Mouse (Mus musculus): ENCODE results near the gene Ptn. TPM values are rescaled to one million over a fixed set of nuclear protein-coding genes. Genes with fewer than 3 reads are reported as not detected.

Gene Ptn
- polyA plus RNA-seq, 1 experiment from 2014 or later, result 540 TPM

DNA sequence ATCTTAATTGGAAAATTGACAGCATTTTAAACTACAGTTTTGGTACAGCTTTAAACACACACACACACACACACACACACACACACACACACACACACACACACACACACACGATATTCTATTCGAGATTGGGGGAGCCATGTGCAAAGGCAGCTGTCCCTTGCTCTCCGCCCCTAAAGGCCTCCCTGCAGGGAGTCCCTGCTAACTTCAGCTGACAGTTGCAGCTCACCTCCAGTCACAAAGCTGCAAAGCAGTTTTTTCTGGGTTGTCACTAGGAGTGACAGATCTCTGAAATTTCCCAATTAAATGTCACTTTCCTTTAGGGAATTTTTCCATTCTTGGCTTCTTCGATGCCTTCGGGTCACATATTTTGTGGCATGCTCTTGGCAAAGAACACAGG is 428 bp upstream of the Ptn start:
- WGBS, result 4% methylated on average over 5 of the region's 5 CpGs
- Histone ChIP-seq H3K27me3 (no peaks in the 10 kb centered on the region), H3K4me3 (peak overlapping the region; percentile 76), H3K9me3 (no peaks in the 10 kb centered on the region), H3K4me2 (replicated peaks) (peak overlapping the region; percentile 71), H3K36me3 (0 out of 2 replicates have a peak, but pooled peaks cover 6% of the 10 kb centered on the region), H3K27ac (replicated peaks) (peak overlapping the region; percentile 92), H3K4me1 (peaks cover 40% of the 10 kb centered on the region), H3K9ac (replicated peaks) (peak overlapping the region; percentile 84; the same call in 1 of the 2 replicates)
- ATAC-seq (replicated peaks), result peak; percentile 39; the same call in 1 of the 2 replicates

- Histone ChIP-seq H3K9me3 (no peaks in the 10 kb centered on the region), H3K27ac (replicated peaks) (peak overlapping the region; percentile 92), H3K36me3 (peaks cover 6% of the 10 kb centered on the region; the same call in 1 of the 2 replicates), H3K9ac (replicated peaks) (peak overlapping the region; percentile 84), H3K4me1 (peaks cover 41% of the 10 kb centered on the region), H3K4me2 (replicated peaks) (peak overlapping the region; percentile 71), H3K4me3 (peak overlapping the region; percentile 76), H3K27me3 (no peaks in the 10 kb centered on the region)
- ATAC-seq (replicated peaks), result peak; percentile 49
- WGBS, result 1% methylated on average over 7 of the region's 7 CpGs
Measured at GRCm38 (mm10) chr6:36809311-36809726, 701 bp downstream of the Ptn start.

DNA sequence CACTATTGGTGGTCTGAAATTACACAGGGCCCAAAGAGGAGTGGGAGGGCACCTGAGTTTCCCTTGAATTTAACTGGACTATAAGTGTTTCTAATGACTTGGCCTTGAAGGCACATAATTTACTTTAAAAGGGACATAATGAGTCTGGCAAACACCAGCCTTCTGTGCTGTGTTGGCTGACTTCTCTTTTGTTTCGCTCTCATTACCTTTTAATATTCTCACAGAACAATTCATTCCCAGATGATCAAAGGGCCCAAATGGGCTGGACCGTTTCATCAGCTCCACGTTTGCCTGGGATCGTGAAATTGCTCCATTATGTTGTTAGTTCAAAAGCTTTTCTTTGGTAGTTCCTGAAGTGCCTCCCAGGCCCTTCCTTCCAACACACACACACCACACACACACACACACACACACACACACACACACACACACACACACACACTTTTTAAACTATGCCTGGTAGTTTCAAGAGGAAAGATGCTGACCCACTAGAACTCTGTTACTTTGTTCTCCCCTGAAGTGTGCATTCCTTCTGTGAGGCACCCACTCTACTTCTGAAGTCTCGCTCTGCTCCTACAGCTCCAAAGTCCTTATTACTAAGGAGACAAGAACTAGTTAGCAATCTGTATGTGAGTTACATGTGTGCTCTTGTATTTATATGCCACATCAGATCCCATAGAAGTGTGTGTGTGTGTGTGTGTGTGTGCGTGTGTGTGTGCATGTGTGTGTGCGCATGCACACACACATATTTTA is 1.5 kb downstream of the Ptn start:
- WGBS, result 12% methylated on average over 7 of the region's 7 CpGs
- H3K4me2 ChIP-seq (replicated peaks), result peak overlapping the region; percentile 71

DNA sequence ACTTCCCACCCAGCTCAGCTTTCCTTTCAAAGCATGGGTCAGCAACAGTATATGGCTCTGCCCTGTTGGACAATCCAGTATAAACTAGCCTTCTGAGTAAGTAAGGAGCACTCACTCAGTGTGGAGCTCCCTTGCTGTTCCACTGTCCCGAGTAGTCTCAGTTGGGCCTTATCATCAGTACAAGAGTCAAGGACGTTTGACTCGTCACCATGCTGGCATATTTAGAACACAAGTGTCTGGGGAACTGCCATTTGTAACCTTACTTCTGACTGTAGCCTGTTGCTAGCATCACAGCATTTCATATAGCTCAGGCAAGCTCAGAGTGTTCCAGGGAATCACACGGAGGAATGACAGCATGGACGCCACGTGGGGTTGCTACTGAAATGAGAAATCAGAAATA is 3.1 kb downstream of the Ptn start:
- WGBS, result 86% methylated on average over 6 of the region's 6 CpGs
- H3K27me3 ChIP-seq, result no peaks in the 10 kb centered on the region
- peaks cover 11% of the 10 kb centered on the region; the same call in 1 of the 2 replicates for H3K36me3 ChIP-seq
- H3K4me3 ChIP-seq, result no peak overlapping the region
- H3K4me2 ChIP-seq (replicated peaks), result peak overlapping the region; percentile 18
- H3K9me3 ChIP-seq, result no peaks in the 10 kb centered on the region
- H3K9ac ChIP-seq (replicated peaks), result no peak overlapping the region
- no peak for ATAC-seq (replicated peaks)
- H3K4me1 ChIP-seq, result peaks cover 41% of the 10 kb centered on the region
- H3K27ac ChIP-seq (replicated peaks), result no peak overlapping the region

More for the DNA sequence above, 1.5 kb downstream of the Ptn start:
- Histone ChIP-seq H3K9ac (replicated peaks) (peak overlapping the region; percentile 84), H3K4me1 (peaks cover 41% of the 10 kb centered on the region), H3K27ac (replicated peaks) (peak overlapping the region; percentile 92), H3K4me3 (peak overlapping the region; percentile 76), H3K36me3 (peaks cover 8% of the 10 kb centered on the region; the same call in 1 of the 2 replicates), H3K9me3 (no peaks in the 10 kb centered on the region), H3K27me3 (no peaks in the 10 kb centered on the region)
- peak; percentile 29; the same call in 1 of the 2 replicates for ATAC-seq (replicated peaks)

DNA sequence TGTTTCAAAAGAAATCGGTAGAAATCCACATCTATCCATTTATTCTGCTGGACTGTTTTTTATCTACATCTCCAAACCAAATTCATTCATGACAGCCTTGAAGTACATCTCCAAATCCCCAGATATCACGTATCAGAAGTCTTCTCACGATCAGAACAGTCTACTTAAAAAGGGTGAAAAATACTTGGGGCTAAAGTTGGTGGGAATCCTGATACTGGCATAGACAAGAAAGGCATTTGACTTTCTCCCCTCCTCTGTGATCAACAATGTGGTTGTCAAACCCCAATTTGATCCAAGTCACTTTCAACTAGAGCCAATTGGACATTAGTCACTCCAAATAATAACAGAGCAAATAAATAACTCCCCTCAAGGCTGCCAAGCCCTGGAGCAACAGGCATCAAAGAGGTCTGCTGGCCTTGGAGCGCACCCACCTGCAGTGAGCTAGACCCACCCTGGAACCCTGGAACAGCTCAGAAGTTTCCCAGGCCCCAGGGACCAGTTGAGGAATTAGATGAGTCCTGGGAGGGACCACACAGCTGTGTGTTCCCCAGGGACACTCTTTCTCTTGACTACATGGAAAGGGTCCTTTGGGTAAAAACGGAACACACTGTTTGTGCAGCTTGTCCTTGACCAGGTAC is 9.6 kb downstream of the Ptn start:
- Histone ChIP-seq H3K9ac (replicated peaks) (no peak overlapping the region), H3K36me3 (peaks cover 6% of the 10 kb centered on the region; the same call in 1 of the 2 replicates), H3K27me3 (no peaks in the 10 kb centered on the region), H3K4me2 (replicated peaks) (no peak overlapping the region), H3K4me3 (no peak overlapping the region), H3K4me1 (peaks cover 13% of the 10 kb centered on the region), H3K9me3 (no peaks in the 10 kb centered on the region), H3K27ac (replicated peaks) (no peak overlapping the region)
- ATAC-seq (replicated peaks), result no peak
- 83% methylated on average over 5 of the region's 5 CpGs for WGBS

DNA sequence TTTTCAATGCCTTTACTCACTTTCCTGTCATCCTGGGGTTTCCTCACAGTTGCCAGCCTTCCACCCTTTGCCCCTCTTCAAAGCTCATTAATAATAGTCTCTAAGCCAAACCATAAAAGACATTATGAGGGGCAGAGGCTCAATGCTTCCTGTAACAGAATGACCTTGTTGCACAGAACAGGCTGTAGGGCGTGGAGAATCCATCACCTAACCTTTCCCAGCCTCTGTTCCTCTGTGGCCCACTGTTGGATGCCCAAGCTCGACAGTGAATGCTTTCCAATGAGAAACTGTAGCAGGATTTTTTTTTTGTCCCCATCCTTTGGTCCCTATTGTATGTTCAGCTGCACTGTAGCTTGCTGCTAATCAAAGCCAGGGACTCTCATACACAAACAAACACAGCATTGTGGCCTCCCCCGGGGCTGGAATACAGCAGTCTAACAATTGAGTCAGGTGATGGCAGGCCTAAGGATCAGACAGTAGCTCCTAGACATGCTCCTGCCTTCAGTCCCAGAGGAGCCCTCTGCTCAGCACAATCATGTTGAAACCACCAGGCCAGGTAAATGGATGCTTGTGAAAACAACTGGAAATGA is 12.9 kb downstream of the Ptn start:
- WGBS, result 21% methylated on average over 3 of the region's 3 CpGs
- peak overlapping the region; percentile 4 for H3K27ac ChIP-seq (replicated peaks)
- H3K4me3 ChIP-seq, result no peak overlapping the region
- no peaks in the 10 kb centered on the region for H3K9me3 ChIP-seq
- no peak overlapping the region for H3K4me2 ChIP-seq (replicated peaks)
- no peak overlapping the region; the same call in 1 of the 2 replicates for H3K9ac ChIP-seq (replicated peaks)
- no peaks in the 10 kb centered on the region for H3K27me3 ChIP-seq
- H3K36me3 ChIP-seq, result no peaks in the 10 kb centered on the region
- peaks cover 20% of the 10 kb centered on the region for H3K4me1 ChIP-seq
- peak; percentile 46 for ATAC-seq (replicated peaks)

GRCm38 (mm10) chr6:36794535-36794934 is 15.5 kb downstream of the Ptn start:
- no peak overlapping the region for H3K4me2 ChIP-seq (replicated peaks)
- H3K27me3 ChIP-seq, result no peaks in the 10 kb centered on the region
- no peaks in the 10 kb centered on the region for H3K9me3 ChIP-seq
- no peak for ATAC-seq (replicated peaks)
- H3K4me3 ChIP-seq, result no peak overlapping the region
- no peak overlapping the region for H3K27ac ChIP-seq (replicated peaks)
- WGBS, result 85% methylated on average over 4 of the region's 4 CpGs
- H3K36me3 ChIP-seq, result no peaks in the 10 kb centered on the region
- no peak overlapping the region for H3K9ac ChIP-seq (replicated peaks)
- H3K4me1 ChIP-seq, result peaks cover 17% of the 10 kb centered on the region

GRCm38 (mm10) chr6:36793775-36794174 is 16.2 kb downstream of the Ptn start:
- H3K4me1 ChIP-seq, result peaks cover 23% of the 10 kb centered on the region
- no peak overlapping the region for H3K4me3 ChIP-seq
- no peaks in the 10 kb centered on the region for H3K9me3 ChIP-seq
- no peaks in the 10 kb centered on the region for H3K36me3 ChIP-seq
- no peak for ATAC-seq (replicated peaks)
- no peak overlapping the region for H3K27ac ChIP-seq (replicated peaks)
- no peak overlapping the region for H3K9ac ChIP-seq (replicated peaks)
- no peaks in the 10 kb centered on the region for H3K27me3 ChIP-seq
- WGBS, result 64% methylated on average over 5 of the region's 5 CpGs
- no peak overlapping the region for H3K4me2 ChIP-seq (replicated peaks)

- no peaks in the 10 kb centered on the region for H3K9me3 ChIP-seq
- no peak overlapping the region for H3K4me3 ChIP-seq
- 0 out of 2 replicates have a peak, but pooled peaks cover 3% of the 10 kb centered on the region for H3K36me3 ChIP-seq
- no peak overlapping the region for H3K4me2 ChIP-seq (replicated peaks)
- 51% methylated on average over 4 of the region's 4 CpGs for WGBS
- H3K4me1 ChIP-seq, result peaks cover 45% of the 10 kb centered on the region
- no peak for ATAC-seq (replicated peaks)
- H3K27me3 ChIP-seq, result no peaks in the 10 kb centered on the region
- H3K9ac ChIP-seq (replicated peaks), result no peak overlapping the region
- H3K27ac ChIP-seq (replicated peaks), result peak overlapping the region; percentile 60; the same call in 1 of the 2 replicates
Measured at GRCm38 (mm10) chr6:36789261-36789660, 20.8 kb downstream of the Ptn start.

DNA sequence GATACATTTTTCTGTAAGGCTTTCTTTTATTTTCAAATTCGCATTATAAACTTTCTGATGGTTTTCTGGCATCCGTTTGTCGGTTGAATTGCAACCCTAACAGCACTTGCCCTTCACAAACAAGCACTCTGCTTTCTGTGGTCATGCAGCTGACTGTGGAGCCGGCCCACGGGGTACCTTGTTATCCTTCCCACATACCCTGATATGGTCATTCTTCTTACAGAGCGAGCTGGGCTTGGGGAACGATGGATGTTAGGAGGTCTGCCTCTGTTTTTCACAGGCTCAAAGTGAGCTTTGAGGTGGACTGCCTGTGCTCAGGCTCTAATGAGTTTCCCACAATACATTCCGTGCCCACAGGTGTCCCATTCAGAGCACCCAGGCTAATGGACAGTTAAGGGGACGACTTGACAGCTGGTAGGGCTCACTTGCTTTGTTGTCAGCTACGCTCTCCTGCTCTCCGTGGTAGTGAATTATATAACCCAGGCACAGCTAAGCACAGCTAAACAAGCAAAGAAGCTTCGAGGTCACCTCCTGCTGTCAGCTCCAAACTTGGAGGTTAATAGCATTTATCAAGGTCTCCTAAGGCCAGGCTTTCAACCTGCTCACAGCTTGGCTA is 21.3 kb downstream of the Ptn start:
- ATAC-seq (replicated peaks), result peak; percentile 73
- H3K9ac ChIP-seq (replicated peaks), result no peak overlapping the region
- WGBS, result 16% methylated on average over 12 of the region's 12 CpGs
- H3K4me1 ChIP-seq, result peaks cover 42% of the 10 kb centered on the region
- H3K27me3 ChIP-seq, result no peaks in the 10 kb centered on the region
- no peak overlapping the region for H3K4me2 ChIP-seq (replicated peaks)
- no peaks in the 10 kb centered on the region for H3K9me3 ChIP-seq
- peak overlapping the region; percentile 60 for H3K27ac ChIP-seq (replicated peaks)
- no peak overlapping the region for H3K4me3 ChIP-seq
- H3K36me3 ChIP-seq, result 0 out of 2 replicates have a peak, but pooled peaks cover 3% of the 10 kb centered on the region

- H3K4me2 ChIP-seq (replicated peaks), result no peak overlapping the region
- WGBS, result 13% methylated on average over 3 of the region's 3 CpGs
- H3K4me1 ChIP-seq, result peaks cover 43% of the 10 kb centered on the region
- H3K27ac ChIP-seq (replicated peaks), result peak overlapping the region; percentile 67
- H3K27me3 ChIP-seq, result no peaks in the 10 kb centered on the region
- no peak overlapping the region for H3K9ac ChIP-seq (replicated peaks)
- no peak overlapping the region for H3K4me3 ChIP-seq
- H3K36me3 ChIP-seq, result 0 out of 2 replicates have a peak, but pooled peaks cover 3% of the 10 kb centered on the region
- no peaks in the 10 kb centered on the region for H3K9me3 ChIP-seq
- ATAC-seq (replicated peaks), result peak; percentile 64
Measured at GRCm38 (mm10) chr6:36784682-36785208, 25.3 kb downstream of the Ptn start.
